Mouse (Mus musculus) T-helper 17 cell (primary cell): ENCODE results near the gene Gpbar1.
"Not testable (repeated sequence)": the region's sequence is repeated elsewhere in the genome, so short reads cannot be mapped to it uniquely, and the experiment has no call there.

Experiments
- in situ Hi-C, 2 experiments: fragments of 300-600 bp; cut with MboI, MseI; formaldehyde crosslinking; loops; 1 replicate in 1 of 2; 2 replicates in 1 of 2; pipeline ENCODE4 v1.15.1; 2025; ENCODE audit warnings: high pct_unique_total_duplicates in 2 of 2

The Gpbar1 gene

DNA sequence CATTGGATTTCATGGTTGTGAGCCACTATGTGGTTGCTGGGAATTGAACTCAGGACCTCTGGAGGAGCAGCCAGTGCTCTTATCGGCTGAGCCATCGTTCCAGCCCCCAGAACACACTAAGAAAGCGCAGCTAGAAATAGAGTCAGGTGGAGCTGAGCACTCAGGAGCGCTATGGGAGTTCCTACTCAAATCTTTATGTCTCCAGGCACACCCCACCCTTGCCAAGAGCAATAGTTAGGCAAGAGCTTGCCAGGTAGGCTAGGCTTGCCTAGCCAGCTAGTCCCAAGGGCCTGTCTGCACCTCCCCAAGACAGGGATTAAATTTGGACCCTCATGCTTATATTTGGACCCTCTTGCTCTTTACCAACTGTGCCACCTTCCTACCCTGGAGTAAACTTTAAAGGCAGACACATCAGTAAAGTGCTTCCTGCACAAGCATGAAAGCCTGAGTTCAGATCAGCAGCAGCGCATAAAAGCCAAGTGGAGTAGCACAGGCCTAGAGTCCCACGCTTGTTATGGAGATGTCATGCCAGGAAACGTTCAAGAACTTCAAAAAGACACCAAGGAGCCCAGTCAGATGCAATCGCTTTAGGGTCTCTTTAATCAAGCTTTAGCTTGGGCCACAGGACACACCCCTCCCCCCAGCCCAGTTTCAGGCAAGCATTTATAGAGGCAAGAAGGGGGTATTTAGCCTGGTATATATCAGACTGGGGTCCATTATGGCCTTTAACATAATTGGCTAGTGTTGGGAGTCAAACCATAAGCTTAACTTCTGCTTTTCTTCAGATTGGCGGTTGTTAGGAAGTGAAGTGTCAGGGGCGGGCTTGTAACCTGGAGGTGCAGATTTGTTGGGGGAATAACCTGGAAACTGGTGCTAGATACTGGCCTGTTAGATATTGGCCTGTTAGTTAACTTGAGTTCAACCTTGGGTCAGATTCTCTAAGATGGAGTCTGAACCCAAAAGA lies 29.9 kb downstream of the Gpbar1 start:
- in situ Hi-C loops, result loop anchor here (5.0 to 25.0 kb wide), 2 partner anchors 74 to 1446 kb away; partner anchors contain the start of gene Igfbp5 (in 1 of the 2)

DNA sequence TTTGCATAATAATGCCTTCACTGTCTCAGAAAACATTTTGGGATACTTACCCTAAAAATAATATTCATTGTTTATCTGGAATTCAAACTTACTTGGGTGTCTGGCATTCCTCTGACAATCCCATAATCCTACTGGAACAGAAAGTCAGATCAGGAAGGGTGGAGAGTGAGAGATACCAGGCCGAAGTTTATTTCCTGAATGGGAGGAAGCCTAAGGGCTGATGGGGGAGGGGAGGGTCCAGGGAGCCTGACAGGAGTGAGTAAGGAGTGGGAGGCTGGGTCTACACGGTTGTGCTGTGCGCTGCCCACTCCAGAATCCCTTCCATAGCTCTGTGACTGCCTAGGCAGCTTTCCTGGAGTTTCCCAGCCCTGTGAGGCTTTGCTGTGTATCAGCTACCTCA lies 31.4 kb downstream of the Gpbar1 start:
- in situ Hi-C loops, result loop anchor here (5.0 to 25.0 kb wide), 2 partner anchors 73 to 1447 kb away; partner anchors contain the start of gene Igfbp5 (in 1 of the 2)

DNA sequence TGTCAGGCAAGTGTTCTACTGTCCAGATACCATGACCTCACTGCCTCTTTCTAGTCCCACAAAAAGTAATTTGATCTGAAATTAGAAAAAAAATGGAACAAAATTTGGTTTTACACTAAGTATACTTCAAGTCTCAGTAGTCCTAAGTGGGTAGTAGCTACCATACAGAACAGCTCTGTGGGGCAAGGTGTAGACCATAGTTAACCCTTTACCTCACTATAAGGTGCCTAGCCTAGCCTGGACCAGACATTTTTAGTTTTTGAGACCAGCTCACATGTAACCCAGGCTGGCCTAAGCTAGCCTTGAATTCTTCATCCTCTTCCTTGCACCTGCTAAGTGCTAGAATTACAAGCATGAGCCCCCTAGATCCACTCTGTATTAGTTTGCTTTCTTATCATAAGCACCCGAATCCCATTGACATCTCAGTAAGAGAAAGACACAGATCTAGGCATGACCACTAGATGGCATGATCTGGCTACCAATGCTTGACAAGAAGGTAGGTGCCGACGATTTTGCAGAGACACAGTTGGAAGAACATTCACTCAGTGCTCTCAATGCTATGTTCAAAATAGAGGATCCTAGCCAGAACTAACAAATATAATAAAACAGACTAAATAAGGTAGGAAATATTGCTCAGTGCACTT lies 34.8 kb downstream of the Gpbar1 start:
- in situ Hi-C loops, result loop anchor here in 1 of 2 experiments (25.0 kb wide), 1 partner anchor 1451 kb away; the partner anchor contains the start of gene Igfbp5

DNA sequence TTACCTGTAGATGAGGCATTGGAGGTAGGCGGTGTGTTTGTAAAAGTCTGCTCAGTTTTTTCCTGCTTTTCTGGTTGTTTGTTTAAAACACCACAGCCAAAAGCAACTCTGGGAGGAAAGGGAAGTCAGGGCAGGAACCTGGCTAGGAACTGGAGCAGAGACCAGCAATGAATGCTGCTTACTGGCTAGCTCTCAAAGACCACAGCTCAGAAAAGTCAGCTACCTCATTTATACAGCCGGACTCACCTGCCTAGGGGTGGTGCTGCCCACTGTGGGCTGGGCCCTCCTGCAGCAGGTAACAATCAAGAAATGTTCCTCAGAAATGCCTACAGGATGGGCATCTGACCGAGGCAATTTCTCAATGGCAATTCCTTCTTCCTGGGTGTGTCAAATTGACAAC lies 36.4 kb downstream of the Gpbar1 start:
- in situ Hi-C loops, result loop anchor here in 1 of 2 experiments (25.0 kb wide), 1 partner anchor 1452 kb away; the partner anchor contains the start of gene Igfbp5

DNA sequence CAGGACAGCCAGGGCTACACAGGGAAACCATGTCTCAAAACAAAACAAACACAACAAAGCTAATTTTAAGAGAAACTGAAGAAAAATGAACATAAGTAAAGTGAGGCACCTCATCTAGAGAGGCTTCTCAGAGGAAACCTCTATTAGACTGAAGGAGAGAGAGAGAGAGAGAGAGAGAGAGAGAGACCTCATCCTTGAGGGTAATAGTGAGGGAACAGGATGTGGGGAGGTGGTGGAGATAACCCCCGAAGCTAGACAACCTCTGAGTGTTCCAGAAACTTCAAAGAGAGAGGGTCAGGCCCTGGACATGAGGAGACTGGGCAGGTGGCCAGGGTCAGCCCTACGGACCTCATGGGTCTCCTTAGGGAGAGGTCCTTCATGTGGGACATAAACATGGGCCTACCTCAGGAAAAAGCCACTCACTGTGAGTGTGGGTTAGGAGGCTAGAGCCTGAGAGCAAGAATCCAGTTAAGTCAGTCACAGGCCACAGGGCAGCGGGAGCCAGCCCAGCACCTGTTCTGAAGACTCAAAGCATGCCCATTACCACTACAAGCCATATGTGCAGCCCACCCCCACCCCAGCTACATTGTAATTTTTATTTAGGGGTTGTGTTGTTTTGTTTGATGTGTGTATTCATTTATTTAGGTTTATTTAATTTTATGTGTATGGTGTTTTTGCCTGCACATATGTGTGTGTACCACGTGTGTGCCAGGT lies 37.9 kb downstream of the Gpbar1 start:
- in situ Hi-C loops, result loop anchor here in 1 of 2 experiments (25.0 kb wide), 1 partner anchor 1454 kb away; the partner anchor contains the start of gene Igfbp5

DNA sequence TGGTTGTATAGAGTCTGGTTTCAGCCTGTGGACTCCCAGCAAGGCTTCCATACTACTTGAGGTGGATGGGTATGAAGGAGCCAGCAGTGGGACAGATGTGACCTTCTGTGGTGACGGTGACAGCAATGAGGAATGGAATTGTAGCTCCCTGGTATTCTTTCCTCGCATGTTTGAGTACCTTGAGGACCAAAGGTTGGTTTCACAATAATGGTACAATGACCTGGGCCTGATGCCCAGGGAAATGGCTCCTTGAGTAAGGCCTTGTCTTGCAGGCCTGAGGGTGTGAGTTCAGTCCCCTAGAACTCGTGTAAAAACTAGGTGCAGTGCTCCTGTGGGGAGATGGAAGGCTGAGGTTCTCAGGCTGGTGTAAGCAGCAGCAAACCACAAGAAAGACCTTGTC lies 40.4 kb downstream of the Gpbar1 start:
- in situ Hi-C loops, result loop anchor here in 1 of 2 experiments (25.0 kb wide), 1 partner anchor 1456 kb away; the partner anchor contains the start of gene Igfbp5

DNA sequence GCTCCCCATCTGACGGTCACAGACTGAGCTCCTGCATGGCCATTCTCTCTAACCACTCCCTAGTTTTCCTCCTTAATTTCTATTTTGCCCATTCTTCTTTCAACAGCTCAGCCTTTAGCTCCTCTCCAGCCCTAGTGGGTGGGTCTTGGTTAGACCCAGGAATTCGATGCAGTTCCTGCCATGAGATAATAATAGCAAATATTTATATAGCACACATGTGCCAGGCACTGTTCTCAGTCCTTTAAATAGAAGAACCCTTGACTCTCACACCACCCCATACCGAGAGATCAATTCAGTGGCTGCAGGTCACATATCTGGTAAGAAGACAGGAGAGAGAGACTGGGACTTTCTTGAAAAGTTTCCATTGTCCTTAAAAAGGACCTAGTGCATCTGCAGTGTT lies 43.0 kb downstream of the Gpbar1 start:
- in situ Hi-C loops, result loop anchor here in 1 of 2 experiments (25.0 kb wide), 1 partner anchor 1459 kb away; the partner anchor contains the start of gene Igfbp5

DNA sequence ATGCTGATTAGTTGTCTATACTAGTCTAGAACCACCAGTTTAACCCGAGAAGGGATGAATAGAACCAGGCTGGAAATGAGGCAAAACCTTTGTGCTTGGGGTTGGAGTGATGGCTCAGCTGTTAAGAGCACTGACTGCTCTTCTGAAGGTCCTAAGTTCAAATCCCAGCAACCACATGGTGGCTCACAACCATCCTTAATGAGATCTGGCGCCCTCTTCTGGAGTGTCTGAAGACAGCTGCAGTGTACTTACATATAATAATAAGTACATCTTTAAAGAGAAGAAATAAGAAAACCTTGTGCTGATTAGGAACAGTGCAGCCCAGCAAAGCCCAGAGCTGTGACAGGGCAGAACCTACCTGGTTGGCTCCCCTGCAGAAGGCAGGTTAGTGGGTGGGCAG lies 48.6 kb downstream of the Gpbar1 start:
- in situ Hi-C loops, result not testable (repeated sequence)
